Mouse (Mus musculus) heart, embryonic 14.5 days (tissue): Measurements from ENCODE around the gene Pygo1. TPM values are rescaled to one million over a fixed set of nuclear protein-coding genes. Genes with fewer than 3 reads are reported as not detected.
A peak's percentile ranks its signal among the peaks of the same experiment; 100 is the strongest.

Experiments used
- ATAC-seq: fragments of 200-750 bp; cut with Nextera tagmentation; 2 replicates; pipeline ENCODE4 v1.8.0; 2017; ENCODE audit warnings: low read depth, moderate TSS enrichment; ENCODE audit not compliant: insufficient number of reproducible peaks, insufficient read depth, low FRiP score
- H3K27ac ChIP-seq, 2 experiments: fragments of 200-500 bp in 1 of 2; fragments of 300-500 bp in 1 of 2; sonication (generic) in 1 of 2; replicated peaks in 1 of 2; 2 replicates each; pipeline ENCODE4 v1.5.1; 2012 to 2014; ENCODE audit warnings: low read depth in 2 of 2, low read length in 2 of 2, control low read depth in 1 of 2, mild to moderate bottlenecking in 1 of 2, mixed read lengths in 1 of 2; ENCODE audit not compliant: control insufficient read depth in 1 of 2, insufficient read depth in 1 of 2
- H3K27me3 ChIP-seq: fragments of 300-500 bp; sonication (generic); 2 replicates; pipeline ENCODE4 v1.6.1; 2014; ENCODE audit warnings: mild to moderate bottlenecking, low read length, control low read depth; ENCODE audit not compliant: control insufficient read depth, insufficient read depth
- H3K36me3 ChIP-seq: fragments of 300-500 bp; sonication (generic); 2 replicates; pipeline ENCODE4 v1.6.1; 2014; ENCODE audit warnings: mild to moderate bottlenecking, control low read depth, low read length, mixed read lengths; ENCODE audit not compliant: control insufficient read depth, insufficient read depth
- H3K4me1 ChIP-seq, 2 experiments: fragments of 200-500 bp in 1 of 2; fragments of 300-500 bp in 1 of 2; sonication (generic) in 1 of 2; 2 replicates each; pipeline ENCODE4 v1.6.1; 2012 to 2014; ENCODE audit warnings: low read length in 2 of 2, control low read depth in 1 of 2, mixed read lengths in 1 of 2; ENCODE audit not compliant: control insufficient read depth in 2 of 2, insufficient read depth in 2 of 2
- H3K4me2 ChIP-seq: fragments of 300-500 bp; sonication (generic); 2 replicates; pipeline ENCODE4 v1.6.1; 2014; ENCODE audit warnings: mild to moderate bottlenecking, low read length
- H3K4me3 ChIP-seq, 2 experiments: fragments of 200-500 bp in 1 of 2; fragments of 300-500 bp in 1 of 2; sonication (generic) in 1 of 2; 2 replicates each; pipeline ENCODE4 v1.5.1; 2012 to 2014; ENCODE audit warnings: low read length in 2 of 2, mild to moderate bottlenecking in 2 of 2, control low read depth in 1 of 2, low read depth in 1 of 2, moderate library complexity in 1 of 2; ENCODE audit not compliant: control insufficient read depth in 1 of 2, insufficient read depth in 1 of 2
- H3K9ac ChIP-seq: fragments of 300-500 bp; sonication (generic); 2 replicates; pipeline ENCODE4 v1.6.1; 2014; ENCODE audit warnings: mild to moderate bottlenecking, low read length
- H3K9me3 ChIP-seq: fragments of 300-500 bp; sonication (generic); 2 replicates; pipeline ENCODE4 v1.6.1; 2016; ENCODE audit warnings: low read length, control low read depth; ENCODE audit not compliant: control insufficient read depth
- WGBS: fragments of 180-500 bp; shearing (Covaris S2); extraction: QIAGEN DNeasy Blood & Tissue Kit; methylation state at CpG from one replicate; pipeline ENCODE4 v1.1.7; 2014; 5-methylcytosine and 5-hydroxymethylcytosine counted together
- polyA plus RNA-seq: library from polyadenylated mRNA; unstranded; fragments of >200 nt; fragmentation: Nextera tagmentation; extraction: Ambion mirVana; gene quantifications from 2 replicates; pipeline ENCODE4 v1.2.1, GENCODE M21; 2014

The Pygo1 gene
- polyA plus RNA-seq: 2.9 and 3.2 TPM in 2 replicates

GRCm38 (mm10) chr9:72925021-72925934 is at the start of gene Pygo1:
Gene Pygo1 (plus strand): TSS chr9:72925645.
- Histone ChIP-seq H3K36me3 (0 out of 2 replicates have a peak, but pooled peaks cover 5% of the 10 kb centered on the region), H3K4me3 (peak within 1 kb of the TSS; percentile 61 to 85), H3K4me1 (peaks cover 4 to 8% of the 10 kb centered on the region in 2 experiments; a peak in 3 of 4 replicates), H3K9me3 (no peaks in the 10 kb centered on the region), H3K27me3 (peaks cover 11% of the 10 kb centered on the region), H3K9ac (peak within 1 kb of the TSS; percentile 90), H3K4me2 (peak within 1 kb of the TSS; percentile 97), H3K27ac (peak within 1 kb of the TSS in 1 of 2 experiments; percentile 64; a peak in 2 of 4 replicates)
- ATAC-seq: peak; percentile 80
- under 1% methylated on average over 85 of the region's 108 CpGs for WGBS

- 93% methylated on average over 2 of the region's 2 CpGs for WGBS
- H3K4me3 ChIP-seq: no peak overlapping the region
- H3K27ac ChIP-seq: no peak overlapping the region
- H3K36me3 ChIP-seq: no peaks in the 10 kb centered on the region
- H3K9me3 ChIP-seq: no peaks in the 10 kb centered on the region
- no peak overlapping the region for H3K9ac ChIP-seq
- ATAC-seq: no peak
- no peak overlapping the region for H3K4me2 ChIP-seq
- no peaks in the 10 kb centered on the region for H3K27me3 ChIP-seq
- H3K4me1 ChIP-seq: peaks cover 17 to 32% of the 10 kb centered on the region in 2 experiments
Measured at GRCm38 (mm10) chr9:72875878-72876277, 49.6 kb upstream of the Pygo1 start.

- Histone ChIP-seq H3K27ac (no peak overlapping the region), H3K4me2 (no peak overlapping the region), H3K4me1 (peaks cover 16 to 27% of the 10 kb centered on the region in 2 experiments), H3K9ac (no peak overlapping the region), H3K27me3 (no peaks in the 10 kb centered on the region), H3K9me3 (no peaks in the 10 kb centered on the region), H3K36me3 (no peaks in the 10 kb centered on the region), H3K4me3 (no peak overlapping the region)
- no peak for ATAC-seq
- 61% methylated on average over 11 of the region's 11 CpGs for WGBS
Measured at GRCm38 (mm10) chr9:72877905-72878304, 47.5 kb upstream of the Pygo1 start.

- no peak overlapping the region for H3K27ac ChIP-seq
- 55% methylated on average over 6 of the region's 6 CpGs for WGBS
- H3K9me3 ChIP-seq: no peaks in the 10 kb centered on the region
Measured at GRCm38 (mm10) chr9:72878656-72879055, 46.8 kb upstream of the Pygo1 start.

GRCm38 (mm10) chr9:72879601-72880000 is 45.8 kb upstream of the Pygo1 start:
- H3K4me3 ChIP-seq: no peak overlapping the region
- ATAC-seq: no peak
- 81% methylated on average over 3 of the region's 3 CpGs for WGBS
- no peak overlapping the region; a peak in 1 of 4 replicates for H3K27ac ChIP-seq
- no peak overlapping the region for H3K9ac ChIP-seq
- no peaks in the 10 kb centered on the region for H3K36me3 ChIP-seq
- no peak overlapping the region for H3K4me2 ChIP-seq
- peaks cover 16 to 30% of the 10 kb centered on the region in 2 experiments for H3K4me1 ChIP-seq
- H3K27me3 ChIP-seq: no peaks in the 10 kb centered on the region
- no peaks in the 10 kb centered on the region for H3K9me3 ChIP-seq

More at GRCm38 (mm10) chr9:72878656-72879055, 46.8 kb upstream of the Pygo1 start:
- Histone ChIP-seq H3K4me1 (peaks cover 16 to 28% of the 10 kb centered on the region in 2 experiments), H3K27me3 (no peaks in the 10 kb centered on the region), H3K9ac (no peak overlapping the region), H3K4me2 (no peak overlapping the region), H3K36me3 (no peaks in the 10 kb centered on the region), H3K4me3 (no peak overlapping the region)
- ATAC-seq: no peak

- no peaks in the 10 kb centered on the region for H3K9me3 ChIP-seq
- H3K4me3 ChIP-seq: no peak overlapping the region
- peaks cover 16 to 30% of the 10 kb centered on the region in 2 experiments for H3K4me1 ChIP-seq
- 31% methylated on average over 16 of the region's 16 CpGs for WGBS
- no peaks in the 10 kb centered on the region for H3K36me3 ChIP-seq
- H3K27me3 ChIP-seq: no peaks in the 10 kb centered on the region
- peak; percentile 32; the same call in 1 of the 2 replicates for ATAC-seq
- H3K27ac ChIP-seq: peak overlapping the region; percentile 43 to 50
- 0 out of 2 replicates have a peak overlapping the region, but pooled peaks have one; percentile 21 for H3K9ac ChIP-seq
- H3K4me2 ChIP-seq: no peak overlapping the region
Measured at GRCm38 (mm10) chr9:72880225-72880960, 45.1 kb upstream of the Pygo1 start.

- Histone ChIP-seq H3K4me2 (peak overlapping the region; percentile 16), H3K9me3 (no peaks in the 10 kb centered on the region), H3K4me3 (no peak overlapping the region), H3K36me3 (no peaks in the 10 kb centered on the region), H3K4me1 (peaks cover 16 to 30% of the 10 kb centered on the region in 2 experiments), H3K9ac (no peak overlapping the region), H3K27ac (peak overlapping the region; percentile 39 to 43), H3K27me3 (no peaks in the 10 kb centered on the region)
- ATAC-seq: peak; percentile 45
- WGBS: 41% methylated on average over 15 of the region's 15 CpGs
Measured at GRCm38 (mm10) chr9:72881026-72881768, 44.2 kb upstream of the Pygo1 start.
